In the genomic region with DNA sequence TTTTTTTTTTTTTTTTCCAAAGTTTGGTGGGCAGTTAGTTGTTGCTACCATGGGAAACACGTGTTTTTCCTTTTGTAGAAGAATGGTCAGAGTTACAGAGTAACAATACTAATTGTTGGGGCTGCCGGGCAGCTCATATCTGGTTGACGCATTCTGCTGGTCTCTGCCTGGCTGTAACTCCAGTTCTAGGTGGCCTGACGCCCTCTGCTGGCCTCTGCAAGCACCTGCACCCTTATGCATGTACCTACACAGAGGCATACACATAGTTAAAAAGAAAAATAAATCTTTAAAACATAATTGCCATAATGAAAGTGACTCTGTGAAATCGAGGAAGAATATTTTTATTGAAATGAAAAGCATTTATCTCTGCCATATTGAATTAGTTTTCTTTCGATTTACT, we compare ENCODE assay signal across 21 mouse cellular contexts. TPM values are rescaled to one million over a fixed set of nuclear protein-coding genes. Genes with fewer than 3 reads are reported as not detected.
A peak's percentile ranks its signal among the peaks of the same experiment; 100 is the strongest.
DNase-seq lines count a peak whose midpoint lies in the region; ATAC-seq and TF ChIP-seq lines count a peak whose summit lies in the region.
"Had no signal": no experiment of that assay in that cellular context is flagged by ENCODE, and none has a peak within 500 bp of the region (broad histone marks: within the 10 kb centered on the region; RNA-seq: fewer than 3 reads in every experiment).

No protein-coding gene starts in this region.

- DNase-seq in lung, embryonic 14.5 days: no peak
- DNase-seq in lung, adult 2 months: no peak
- DNase-seq in ES-E14 (ENCODE audit: low read depth, low spot score): peak; percentile 21
- DNase-seq: adrenal gland, postnatal 10 days; cerebellum, adult 18-20 months; heart, postnatal 36 days; retina, postnatal 1 day; thymus, postnatal 14 days had no signal

- H3K36me3 ChIP-seq in intestine, postnatal 0 days (ENCODE audit: control insufficient read depth, insufficient read depth): no peaks in the 10 kb centered on the region
- H3K36me3 ChIP-seq in intestine, embryonic 16.5 days (ENCODE audit: control insufficient read depth, insufficient read depth, low read length): no peaks in the 10 kb centered on the region
- H3K36me3 ChIP-seq in lung, embryonic 14.5 days (ENCODE audit: insufficient read depth): 0 out of 2 replicates have a peak, but pooled peaks cover 5% of the 10 kb centered on the region
- H3K36me3 ChIP-seq in ES-E14 (ENCODE audit: control insufficient read depth, insufficient read depth, low read length, poor library complexity, severe bottlenecking): no peaks in the 10 kb centered on the region

- H3K4me1 ChIP-seq in intestine, postnatal 0 days (replicated peaks; ENCODE audit: control insufficient read depth, insufficient read depth, low read length): no peaks in the 10 kb centered on the region
- H3K4me1 ChIP-seq in intestine, embryonic 16.5 days (ENCODE audit: control insufficient read depth, insufficient read depth, low read length): no peaks in the 10 kb centered on the region
- H3K4me1 ChIP-seq in lung, embryonic 14.5 days (ENCODE audit: insufficient read depth): no peaks in the 10 kb centered on the region
- H3K4me1 ChIP-seq in lung, adult 2 months (ENCODE audit: control insufficient read depth, insufficient read depth, low read length): no peaks in the 10 kb centered on the region
- H3K4me1 ChIP-seq in ES-E14 (ENCODE audit: control insufficient read depth in 2 of 2, insufficient read depth in 2 of 2, low read length in 2 of 2, poor library complexity in 1 of 2): 0 out of 4 replicates have a peak, but pooled peaks cover 0 to under 1% of the 10 kb centered on the region in 2 experiments
- no peaks in the 10 kb centered on the region for H3K4me1 ChIP-seq in cortical plate, adult 2 months (ENCODE audit: control insufficient read depth, insufficient read depth, low read length)
- H3K4me1 ChIP-seq: embryonic facial prominence, embryonic 13.5 days; heart, embryonic 13.5 days; limb, embryonic 10.5 days; midbrain, embryonic 12.5 days had no signal

- TF ChIP-seq POLR2A in lung, adult 2 months (IDR thresholded peaks at IDR 0.05; ENCODE audit: borderline replicate concordance, extremely low read depth, low read depth, low read length): no peak
- no peak for TF ChIP-seq POLR2A in cortical plate, adult 2 months (IDR thresholded peaks at IDR 0.05; ENCODE audit: extremely low read depth, insufficient read depth, low read length)

- H3K27ac ChIP-seq in intestine, postnatal 0 days (ENCODE audit: low read depth, low read length): no peak overlapping the region
- H3K27ac ChIP-seq in intestine, embryonic 16.5 days (ENCODE audit: low read length): no peak overlapping the region
- no peak overlapping the region for H3K27ac ChIP-seq in lung, embryonic 14.5 days (ENCODE audit: low read depth)
- H3K27ac ChIP-seq in ES-E14 (ENCODE audit: insufficient read depth, low read depth, low read length, poor library complexity, severe bottlenecking): no peak overlapping the region
- no peak overlapping the region for H3K27ac ChIP-seq in cortical plate, adult 2 months (ENCODE audit: insufficient read depth, low read length)
- H3K27ac ChIP-seq: embryonic facial prominence, embryonic 13.5 days; heart, embryonic 13.5 days; limb, embryonic 10.5 days; macrophage; midbrain, embryonic 12.5 days had no signal

- WGBS in intestine, postnatal 0 days: 82% methylated on average over 6 of the region's 6 CpGs
- WGBS in intestine, embryonic 16.5 days: 87% methylated on average over 6 of the region's 6 CpGs
- 79% methylated on average over 6 of the region's 6 CpGs for WGBS in lung, embryonic 14.5 days
- 78% methylated on average over 6 of the region's 6 CpGs for WGBS in lung, adult 2 months

- H3K9ac ChIP-seq in intestine, postnatal 0 days (ENCODE audit: low read depth, low read length): no peak overlapping the region
- no peak overlapping the region for H3K9ac ChIP-seq in intestine, embryonic 16.5 days (ENCODE audit: low read depth, low read length)
- no peak overlapping the region for H3K9ac ChIP-seq in lung, embryonic 14.5 days
- H3K9ac ChIP-seq in ES-E14 (ENCODE audit: insufficient read depth, low read depth, low read length, poor library complexity, severe bottlenecking): no peak overlapping the region
- H3K9ac ChIP-seq: embryonic facial prominence, embryonic 13.5 days; heart, embryonic 13.5 days; midbrain, embryonic 12.5 days had no signal

- no peak overlapping the region for H3K4me3 ChIP-seq in intestine, postnatal 0 days (ENCODE audit: low read depth, low read length)
- no peak overlapping the region for H3K4me3 ChIP-seq in intestine, embryonic 16.5 days (ENCODE audit: low read length)
- no peak overlapping the region for H3K4me3 ChIP-seq in lung, embryonic 14.5 days (ENCODE audit: low read depth, low read length)
- H3K4me3 ChIP-seq in lung, adult 2 months (replicated peaks; ENCODE audit: extremely low read depth, low read depth, low read length): no peak overlapping the region
- H3K4me3 ChIP-seq in ES-E14 (ENCODE audit: insufficient read depth in 1 of 2, low read depth in 1 of 2, low read length in 2 of 2, poor library complexity in 1 of 2, severe bottlenecking in 1 of 2): no peak overlapping the region
- H3K4me3 ChIP-seq in cortical plate, adult 2 months (ENCODE audit: insufficient read depth, low read length): no peak overlapping the region
- H3K4me3 ChIP-seq: embryonic facial prominence, embryonic 13.5 days; heart, embryonic 13.5 days; limb, embryonic 10.5 days; midbrain, embryonic 12.5 days had no signal

- ATAC-seq in intestine, postnatal 0 days: no peak
- ATAC-seq in intestine, embryonic 16.5 days: no peak
- ATAC-seq in lung, embryonic 14.5 days (ENCODE audit: insufficient read depth): no peak
- ATAC-seq in frontal cortex, adult (ENCODE audit: low TSS enrichment): no peak

- H3K4me2 ChIP-seq in intestine, postnatal 0 days (replicated peaks; ENCODE audit: low read depth): no peak overlapping the region
- H3K4me2 ChIP-seq in intestine, embryonic 16.5 days (ENCODE audit: low read depth, low read length): no peak overlapping the region
- no peak overlapping the region for H3K4me2 ChIP-seq in lung, embryonic 14.5 days
- H3K4me2 ChIP-seq: embryonic facial prominence, embryonic 13.5 days; heart, embryonic 13.5 days; midbrain, embryonic 12.5 days had no signal

- in situ Hi-C loops in ES-E14 (cut with MboI; ENCODE audit: low sequenced_read_pairs in 2 of 2, unreplicated experiment in 2 of 2): no loop called here

- no peaks in the 10 kb centered on the region for H3K9me3 ChIP-seq in intestine, postnatal 0 days (ENCODE audit: control insufficient read depth)
- H3K9me3 ChIP-seq in intestine, embryonic 16.5 days (ENCODE audit: control insufficient read depth, low read length): no peaks in the 10 kb centered on the region
- H3K9me3 ChIP-seq in lung, embryonic 14.5 days (ENCODE audit: low read depth, low read length): no peaks in the 10 kb centered on the region; the same call in 1 of the 2 replicates
- H3K9me3 ChIP-seq in ES-E14 (ENCODE audit: control insufficient read depth, insufficient read depth, low read depth, low read length): no peaks in the 10 kb centered on the region
- H3K9me3 ChIP-seq: embryonic facial prominence, embryonic 13.5 days; heart, embryonic 13.5 days; limb, embryonic 10.5 days; midbrain, embryonic 12.5 days had no signal

- no peaks in the 10 kb centered on the region for H3K27me3 ChIP-seq in intestine, postnatal 0 days (replicated peaks; ENCODE audit: control insufficient read depth, insufficient read depth, low read length)
- no peaks in the 10 kb centered on the region for H3K27me3 ChIP-seq in intestine, embryonic 16.5 days (replicated peaks; ENCODE audit: control insufficient read depth, insufficient read depth, low read length)
- no peaks in the 10 kb centered on the region for H3K27me3 ChIP-seq in lung, embryonic 14.5 days (ENCODE audit: insufficient read depth, low read length)
- H3K27me3 ChIP-seq: embryonic facial prominence, embryonic 13.5 days; heart, embryonic 13.5 days; midbrain, embryonic 12.5 days had no signal

- peak; percentile 27 for TF ChIP-seq CTCF in intestine, postnatal 0 days (IDR thresholded peaks at IDR 0.05; ENCODE audit: low read depth)
- TF ChIP-seq CTCF in lung, embryonic 14.5 days (IDR thresholded peaks at IDR 0.05; ENCODE audit: low read depth): peak; percentile 37; the same call in 1 of the 2 replicates
- no peak for TF ChIP-seq CTCF in lung, adult 2 months (IDR thresholded peaks at IDR 0.05; ENCODE audit: insufficient read depth, low read length)
- peak; percentile 9; the same call in 1 of the 2 replicates for TF ChIP-seq CTCF in cortical plate, adult 2 months (IDR thresholded peaks at IDR 0.05; ENCODE audit: extremely low read depth, insufficient read depth, low read length)

TF ChIP-seq in ES-E14, 5 proteins besides CTCF, POLR2A, EP300 and RAD21:
- no peak for TF ChIP-seq ZC3H11A (IDR thresholded peaks at IDR 0.05; ENCODE audit: borderline replicate concordance, low read depth, low read length)
- no peak for TF ChIP-seq CHD2 (IDR thresholded peaks at IDR 0.05; ENCODE audit: low read depth, low read length)
- TF ChIP-seq MAFK (IDR thresholded peaks at IDR 0.05; ENCODE audit: insufficient read depth, low read depth, low read length): no peak
- no peak for TF ChIP-seq HCFC1 (IDR thresholded peaks at IDR 0.05; ENCODE audit: borderline replicate concordance, insufficient read depth, low read length)
- TF ChIP-seq ZNF384 (IDR thresholded peaks at IDR 0.05; ENCODE audit: low read depth, low read length): no peak
TF ChIP-seq in ES-E14: peak in this region for 0.

RNA-seq across cellular contexts. Expression of a gene that starts 41.3 kb away (rescaled TPM):
- polyA plus RNA-seq in intestine, postnatal 0 days (2015; fragmentation: Nextera tagmentation; extraction: Ambion mirVana): 10.8 and 12.0 TPM in 2 replicates
- polyA plus RNA-seq in intestine, embryonic 16.5 days (2015; fragmentation: Nextera tagmentation; extraction: Ambion mirVana): 13.8 and 15.9 TPM in 2 replicates
- polyA plus RNA-seq in lung, embryonic 14.5 days (2014; fragmentation: Nextera tagmentation; extraction: Ambion mirVana): 0.46 and 0.77 TPM in 2 replicates
- polyA plus RNA-seq in lung, adult 2 months (2012; rRNA removed): 0.05 TPM in 2 replicates
- 0.09 TPM in 1 of 2 replicates, not detected in the other for total RNA-seq in ES-E14 (2012; rRNA removed)
- not detected in 2 replicates for polyA plus RNA-seq in cortical plate, adult 2 months (2012; rRNA removed)
- total RNA-seq: common myeloid progenitor, adult 5-6 weeks; heart, postnatal 36 days; neutrophil, adult 5-6 weeks had no signal
- polyA plus RNA-seq: forebrain, embryonic 11.5 days; kidney, embryonic 14.5 days; macrophage had no signal
